Mouse (Mus musculus): ENCODE results near the gene Stkld1.

The Stkld1 gene

DNA sequence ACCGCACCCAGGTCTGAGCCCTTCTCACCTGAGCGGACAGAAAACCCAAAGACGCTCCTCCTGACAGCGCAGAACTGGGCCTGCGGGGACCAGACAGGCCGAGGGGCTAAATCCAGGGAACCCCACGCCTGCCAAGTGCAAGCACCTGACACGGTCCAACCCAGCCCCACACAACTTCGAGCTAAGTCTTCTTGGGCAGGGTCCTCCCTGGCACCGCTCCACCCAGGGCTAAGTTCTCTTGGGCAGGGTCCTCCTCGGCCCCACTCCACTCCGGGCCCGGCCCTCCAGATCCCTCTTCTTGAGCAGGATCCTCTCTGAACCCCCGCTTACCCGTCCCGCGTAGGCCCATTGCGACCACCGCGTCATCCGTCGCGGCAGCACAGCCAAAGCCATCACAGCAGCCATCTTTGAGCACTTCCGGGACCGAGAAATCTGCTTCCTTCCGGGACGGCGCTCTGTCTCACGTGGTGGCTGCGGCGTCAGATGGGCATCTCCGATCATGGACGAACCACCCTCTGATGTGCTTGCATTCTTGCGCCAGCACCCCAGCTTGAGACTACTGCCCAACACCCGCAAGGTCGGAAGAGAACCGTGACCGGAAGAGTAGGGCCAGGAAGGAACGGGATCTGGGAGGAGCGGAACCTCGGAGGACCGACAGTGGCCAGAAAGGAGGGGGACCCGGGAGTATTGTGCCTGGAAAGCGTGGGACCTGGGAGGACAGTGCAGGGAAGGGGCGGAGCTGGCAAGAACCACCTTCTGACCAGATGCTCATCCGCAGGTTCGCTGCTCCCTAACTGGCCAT is 17.7 kb upstream of the Stkld1 start, which contains the start of the genes Surf2 and Surf1:
TSS of gene Surf2 (plus strand) at position 441 of the 802 bp plus-strand sequence.
TSS of gene Surf1 (minus strand) at position 604 of the 802 bp plus-strand sequence.
- peak; percentile 83 for DNase-seq (ENCODE audit: low spot score)

DNA sequence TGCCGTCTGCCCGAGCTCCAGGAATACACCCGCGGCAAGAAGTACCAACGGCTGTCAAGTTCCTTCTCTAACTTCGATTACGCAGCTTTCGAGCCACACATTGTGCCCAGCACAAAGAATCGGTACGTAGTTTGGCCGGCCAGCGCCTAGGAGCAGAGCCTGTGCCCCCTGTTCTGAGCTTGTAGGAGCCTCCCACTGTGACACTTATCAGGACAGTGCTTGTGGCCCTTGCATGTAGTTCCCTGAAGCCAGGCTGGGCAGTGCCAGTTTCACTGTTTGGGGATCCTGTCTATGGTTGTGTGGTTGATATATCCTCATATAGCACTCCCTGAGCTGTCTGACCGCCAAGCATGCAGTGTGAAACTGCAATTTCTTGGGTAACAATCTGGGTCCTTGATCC is 17.1 kb upstream of the Stkld1 start:
- DNase-seq (ENCODE audit: low spot score), result no peak

DNA sequence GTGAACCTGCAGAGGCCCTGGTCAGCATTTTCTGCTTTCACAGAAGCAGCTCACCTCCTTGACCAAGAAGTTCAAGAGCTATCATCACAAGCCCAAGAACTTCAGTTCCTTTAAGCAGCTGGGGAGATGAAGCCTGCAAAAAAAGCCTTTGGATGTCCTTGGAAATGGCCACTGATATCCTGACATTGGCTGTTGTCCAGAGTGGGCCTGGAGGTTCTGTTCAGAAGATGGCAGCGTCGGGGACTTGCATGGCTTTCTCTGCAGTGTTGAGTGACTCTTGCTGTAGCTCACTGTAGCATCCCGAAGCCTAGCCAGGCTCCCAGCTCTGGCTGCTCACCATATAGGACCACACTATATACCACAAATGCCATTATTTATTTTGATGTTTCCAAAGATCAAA is 14.2 kb upstream of the Stkld1 start:
- no peak for DNase-seq (ENCODE audit: low spot score)

DNA sequence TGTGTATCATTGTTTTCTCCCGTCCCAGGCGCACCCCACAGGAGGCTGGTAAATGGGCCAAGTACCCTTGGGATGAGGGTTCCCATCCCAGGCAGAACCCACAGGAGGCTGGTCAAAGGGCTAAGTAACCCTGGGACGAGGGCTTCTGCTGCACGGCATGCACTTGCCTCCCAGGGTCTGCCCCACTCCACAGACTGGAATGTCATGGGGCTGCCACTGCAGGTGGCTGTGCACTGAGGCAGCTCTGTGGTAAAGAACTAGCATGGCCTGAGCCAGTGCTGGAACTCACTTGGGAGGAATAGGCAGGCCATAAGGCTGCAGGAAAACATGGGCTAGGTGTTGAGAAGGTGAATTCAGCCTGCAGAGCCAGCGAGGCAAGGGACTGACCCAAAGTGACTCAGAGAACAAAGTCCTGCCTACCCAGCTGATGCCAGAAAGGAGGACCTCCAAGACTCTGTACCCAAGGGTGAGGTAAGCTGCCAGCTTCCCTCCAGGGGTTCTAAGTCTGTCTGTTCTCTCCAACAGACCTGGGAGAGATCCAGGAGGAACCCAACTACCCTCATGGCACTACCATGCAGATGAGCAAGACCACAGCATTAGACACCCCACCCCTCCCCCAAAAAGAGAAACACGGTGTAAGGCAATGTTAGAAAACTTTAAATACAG is 13.5 kb upstream of the Stkld1 start:
- no peak for DNase-seq (ENCODE audit: low spot score)

DNA sequence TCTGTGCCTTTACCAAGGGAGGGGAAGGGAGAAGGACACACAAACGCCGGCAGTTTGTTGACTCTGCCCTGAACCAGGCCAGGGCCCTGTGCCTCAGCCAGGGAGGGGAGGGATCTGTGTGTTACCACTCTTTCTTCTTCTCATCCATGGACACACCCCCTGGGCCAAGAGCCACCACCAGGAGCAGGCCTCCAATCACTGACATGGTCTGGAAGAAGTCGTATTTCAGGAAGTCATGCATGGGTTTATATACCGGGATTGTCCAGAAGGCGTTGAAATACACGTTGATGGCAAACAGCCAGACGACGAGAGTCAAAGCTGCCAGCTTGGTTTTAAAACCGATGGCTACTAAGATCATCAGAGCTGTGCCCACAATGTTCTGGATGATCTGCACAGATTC is 12.1 kb upstream of the Stkld1 start:
- no peak for DNase-seq (ENCODE audit: low spot score)

DNA sequence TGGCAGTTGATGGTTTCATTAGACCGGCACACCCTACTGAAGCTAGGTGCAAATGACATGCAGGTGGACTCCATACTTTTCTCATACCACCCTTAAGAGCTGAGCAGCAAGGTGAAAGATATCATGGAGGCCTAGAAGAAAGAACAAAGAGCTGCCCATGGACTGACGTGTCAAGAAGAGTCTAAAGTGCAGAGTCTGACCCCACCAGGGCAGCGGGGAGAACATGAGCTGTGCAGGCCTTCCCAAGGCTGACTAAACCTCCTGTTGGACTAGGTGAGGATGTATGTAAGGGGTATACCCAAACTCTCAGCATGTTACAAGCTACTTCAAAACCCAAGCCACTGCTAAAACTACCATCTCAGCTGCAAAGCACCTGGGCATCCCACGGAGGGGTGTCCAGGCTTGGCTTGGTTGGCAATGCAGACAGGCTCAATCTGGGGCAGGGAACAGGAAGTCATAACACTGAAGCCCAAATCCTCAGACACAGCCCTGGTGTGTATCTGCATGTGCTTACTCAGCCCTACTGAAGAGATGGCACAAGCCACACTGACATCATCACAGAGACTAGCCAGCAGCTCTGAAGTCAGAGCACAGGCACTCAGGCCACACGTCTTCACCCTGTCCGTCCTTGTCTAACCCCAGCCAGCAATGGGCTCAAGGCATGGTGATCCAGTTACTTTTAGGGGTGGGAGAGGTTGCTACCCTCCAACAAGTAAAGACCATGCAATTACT is 5.9 kb upstream of the Stkld1 start:
- no peak for DNase-seq (ENCODE audit: low spot score)

DNA sequence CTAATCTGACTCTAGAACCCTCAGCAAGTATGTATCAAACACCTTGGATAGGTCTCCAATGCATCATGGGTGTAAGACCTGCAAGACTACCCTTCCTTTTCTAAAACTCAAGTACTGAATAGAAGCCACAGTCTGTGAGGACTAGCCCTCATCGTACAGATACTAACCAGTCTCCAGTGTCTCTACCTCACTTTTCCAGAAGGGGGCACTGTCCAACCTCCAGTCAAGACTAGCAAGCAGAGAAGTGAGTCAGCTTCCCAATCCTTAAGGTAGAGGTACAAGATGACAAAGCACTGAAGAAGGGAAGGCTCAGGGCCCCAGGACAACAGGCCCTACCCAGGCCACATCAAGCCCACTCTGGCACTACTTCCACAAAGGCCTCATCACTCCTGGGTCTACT is 3.5 kb upstream of the Stkld1 start:
- DNase-seq (ENCODE audit: low spot score), result peak; percentile 77

DNA sequence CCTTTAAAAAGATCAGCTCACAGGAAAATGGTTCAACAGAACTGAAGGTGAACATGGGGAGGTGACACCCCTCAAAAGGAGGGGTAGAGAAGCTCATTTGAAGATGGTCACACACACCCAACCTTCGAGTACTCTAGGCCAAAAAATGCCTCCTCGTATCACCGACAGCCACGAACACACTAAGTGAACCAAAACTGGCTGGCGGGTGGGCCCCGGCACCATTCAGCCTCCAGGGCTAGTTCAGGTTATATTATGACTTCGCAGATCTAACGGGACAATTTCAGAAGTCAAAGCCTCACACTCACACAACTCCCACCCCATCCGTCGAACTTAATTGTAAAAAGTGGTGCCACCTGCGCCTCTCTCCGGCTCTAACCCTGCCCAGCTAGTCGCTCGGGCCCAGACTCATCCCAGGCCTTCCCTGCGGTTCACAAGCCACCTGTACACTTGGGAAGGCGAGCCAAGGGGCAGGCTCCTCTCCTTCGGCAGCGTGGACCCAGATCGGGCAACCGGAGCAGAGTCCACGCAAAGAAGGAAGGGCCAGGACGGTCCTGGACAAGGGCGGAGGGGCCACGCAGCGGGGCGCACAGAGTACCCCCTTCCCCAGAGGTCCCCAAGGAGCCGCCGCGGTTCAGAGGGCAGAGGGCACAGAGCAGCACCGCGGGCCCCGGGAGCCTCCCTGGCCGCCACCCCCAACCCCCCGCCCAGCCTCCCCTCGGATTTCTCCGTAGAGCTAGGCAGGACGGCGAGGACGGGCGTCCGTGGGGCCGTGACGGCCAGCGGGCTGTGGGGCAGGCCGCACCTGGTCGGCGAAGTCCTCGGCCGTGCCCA is 1.2 kb upstream of the Stkld1 start:
- peak; percentile 9 for DNase-seq (ENCODE audit: low spot score)

DNA sequence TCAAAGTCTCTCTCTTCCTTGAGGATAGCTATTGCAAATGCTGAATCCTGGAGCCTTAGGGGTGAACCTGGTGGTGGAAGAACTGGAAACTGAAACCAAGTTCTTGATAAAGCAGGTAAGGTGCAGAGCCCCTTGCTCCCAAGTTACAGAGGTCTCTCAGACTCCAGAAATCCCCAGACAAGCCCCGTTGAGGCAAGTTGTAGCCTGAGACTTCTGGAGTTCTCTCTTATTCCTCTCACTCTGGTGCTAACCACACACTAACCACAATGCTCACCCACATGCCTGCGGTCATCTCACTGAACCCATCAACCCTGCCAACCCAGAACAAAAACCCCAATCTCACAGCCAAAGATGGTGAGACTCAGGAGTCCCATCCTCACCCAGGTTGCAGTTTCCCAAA is 1.4 kb downstream of the Stkld1 start:
- DNase-seq (ENCODE audit: low spot score), result no peak

DNA sequence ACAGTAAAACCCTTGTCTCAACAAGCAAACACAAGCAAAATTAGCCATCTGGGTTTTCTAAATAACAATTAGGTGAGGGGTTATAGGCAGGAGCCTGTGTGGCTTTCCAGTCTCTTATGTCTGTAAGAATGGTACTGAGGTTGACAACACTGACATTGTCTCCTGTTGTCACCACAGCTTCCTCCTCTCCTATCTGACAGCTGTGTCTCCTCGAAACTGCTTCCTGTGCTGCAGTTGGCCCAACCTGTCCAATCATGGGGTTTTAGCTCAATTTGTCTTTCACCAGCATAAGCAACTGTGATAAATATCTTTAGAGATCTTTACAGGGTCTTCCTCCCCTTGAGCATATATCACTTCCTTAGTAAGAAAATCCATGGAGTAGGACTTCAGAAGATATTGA is 2.6 kb downstream of the Stkld1 start:
- no peak for DNase-seq (ENCODE audit: low spot score)

DNA sequence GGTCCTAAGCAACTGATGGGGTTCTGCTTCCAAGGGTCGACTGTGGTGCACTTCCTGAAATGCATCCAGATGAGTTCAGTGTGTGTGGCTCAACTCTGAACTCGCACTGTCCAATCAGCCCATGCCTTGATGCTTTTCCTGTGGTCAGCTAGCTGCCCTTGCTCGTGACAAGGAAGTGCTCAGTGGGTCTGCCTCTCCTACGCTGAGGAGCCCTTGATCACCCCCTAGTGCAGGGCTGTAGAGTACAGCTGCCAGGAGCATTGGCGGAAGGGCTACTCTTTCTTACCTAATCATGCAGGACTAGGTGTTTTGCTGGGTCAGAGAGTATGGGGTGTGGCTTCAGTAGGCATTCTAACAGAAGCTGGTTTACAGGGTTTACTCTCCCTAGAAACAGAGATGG is 7.7 kb downstream of the Stkld1 start:
- DNase-seq (ENCODE audit: low spot score), result peak; percentile 59

DNA sequence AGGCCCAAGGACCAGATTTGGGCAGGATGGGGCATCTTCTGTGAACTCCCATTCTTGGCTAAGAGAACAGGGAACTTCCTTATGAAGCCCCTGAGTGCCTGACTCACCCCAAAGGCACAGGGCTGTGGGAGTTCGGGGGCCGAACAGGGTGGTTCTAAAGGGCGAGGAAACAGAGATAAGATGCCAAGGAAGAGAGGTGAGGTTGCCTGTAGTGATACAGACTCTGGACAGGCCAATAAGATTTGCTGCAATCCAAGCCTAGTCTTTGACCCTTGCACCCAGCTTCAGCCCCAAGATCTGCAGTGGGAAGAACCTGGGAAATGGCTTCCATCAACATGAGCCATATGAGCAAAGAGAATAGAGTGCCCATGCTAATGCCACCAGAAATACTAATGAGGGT is 9.4 kb downstream of the Stkld1 start:
- no peak for DNase-seq (ENCODE audit: low spot score)

DNA sequence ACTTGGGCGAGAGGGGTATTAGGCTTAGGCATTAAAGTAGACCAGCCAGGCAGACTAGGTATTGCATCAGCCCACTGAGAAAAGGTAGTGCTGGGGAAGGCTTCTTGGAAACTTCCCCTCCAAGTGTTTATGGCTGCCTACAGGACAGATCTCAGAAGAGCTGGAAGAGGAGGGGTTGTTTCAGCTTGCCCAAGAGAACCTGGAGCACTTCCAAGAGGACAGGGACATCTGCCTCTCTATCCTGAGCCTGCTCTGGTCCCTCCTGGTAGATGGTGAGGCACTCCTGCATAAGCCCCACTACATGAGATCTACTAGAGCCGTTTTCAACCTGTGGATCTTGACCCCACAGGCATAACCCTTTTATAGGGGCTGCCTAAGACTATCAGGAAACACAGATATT is 16.6 kb downstream of the Stkld1 start:
- DNase-seq (ENCODE audit: low spot score), result no peak

DNA sequence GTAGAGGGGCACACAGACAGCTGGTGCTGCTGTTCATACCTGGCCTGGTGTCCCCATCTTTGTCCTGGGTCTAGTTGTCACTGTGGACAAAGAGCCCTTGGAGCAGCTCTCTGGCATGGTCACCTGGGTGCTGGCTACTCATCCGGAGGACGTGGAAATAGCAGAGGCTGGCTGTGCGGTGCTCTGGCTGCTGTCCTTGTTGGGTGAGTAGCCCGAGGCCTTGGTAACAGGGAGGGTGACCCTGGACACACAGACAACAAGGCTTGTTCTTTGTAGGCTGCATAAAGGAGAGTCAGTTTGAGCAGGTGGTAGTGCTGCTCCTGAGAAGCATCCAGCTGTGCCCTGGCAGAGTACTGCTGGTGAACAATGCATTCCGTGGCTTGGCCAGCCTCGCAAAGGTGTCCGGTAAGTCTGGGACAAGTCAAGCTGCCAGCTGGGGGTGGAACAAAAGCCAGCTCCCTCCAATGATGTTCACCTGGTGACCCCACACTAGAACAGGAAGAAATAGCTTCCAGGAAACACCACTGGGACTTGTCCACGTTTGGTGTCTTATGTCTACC is 17.6 kb downstream of the Stkld1 start:
- no peak for DNase-seq (ENCODE audit: low spot score)

DNA sequence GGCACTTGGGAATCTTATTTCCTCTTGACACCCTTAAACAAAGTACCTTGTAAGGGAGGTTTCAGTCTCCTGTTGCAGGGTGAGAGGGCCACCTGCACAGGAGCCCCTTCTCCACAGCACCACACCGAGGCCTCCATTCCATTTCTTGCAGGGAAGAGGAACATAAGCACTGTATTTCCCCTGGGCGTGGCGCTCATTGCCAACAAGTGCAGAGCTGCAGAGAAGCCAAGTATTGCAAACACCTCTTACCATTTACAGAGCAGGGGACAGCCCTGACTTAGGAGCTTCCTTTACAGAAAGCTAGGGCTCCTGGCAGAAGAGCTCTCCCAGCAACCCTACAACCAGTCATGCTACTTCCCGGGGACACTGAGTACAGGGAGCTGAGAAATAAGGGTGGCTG is 18.3 kb downstream of the Stkld1 start:
- DNase-seq (ENCODE audit: low spot score), result no peak

DNA sequence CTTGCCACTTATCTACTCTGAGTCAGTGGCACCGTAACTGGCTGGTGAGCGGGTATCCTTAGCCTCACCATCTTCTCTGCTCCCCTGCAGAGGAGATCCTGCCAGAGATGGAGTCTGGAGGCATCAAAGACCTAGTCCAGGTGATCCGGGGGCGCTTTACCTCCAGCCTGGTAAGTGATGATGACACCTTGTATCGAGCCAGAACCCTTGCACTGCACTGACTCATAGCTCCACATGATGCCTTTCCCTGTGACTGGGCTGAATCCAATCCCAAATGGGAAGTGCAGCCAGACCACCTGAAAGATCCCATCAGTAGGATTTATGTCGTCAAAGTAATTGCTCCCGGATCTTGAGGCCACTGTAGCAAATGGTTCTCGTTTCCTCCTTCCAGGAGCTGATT is 19.0 kb downstream of the Stkld1 start:
- no peak for DNase-seq (ENCODE audit: low spot score)

DNA sequence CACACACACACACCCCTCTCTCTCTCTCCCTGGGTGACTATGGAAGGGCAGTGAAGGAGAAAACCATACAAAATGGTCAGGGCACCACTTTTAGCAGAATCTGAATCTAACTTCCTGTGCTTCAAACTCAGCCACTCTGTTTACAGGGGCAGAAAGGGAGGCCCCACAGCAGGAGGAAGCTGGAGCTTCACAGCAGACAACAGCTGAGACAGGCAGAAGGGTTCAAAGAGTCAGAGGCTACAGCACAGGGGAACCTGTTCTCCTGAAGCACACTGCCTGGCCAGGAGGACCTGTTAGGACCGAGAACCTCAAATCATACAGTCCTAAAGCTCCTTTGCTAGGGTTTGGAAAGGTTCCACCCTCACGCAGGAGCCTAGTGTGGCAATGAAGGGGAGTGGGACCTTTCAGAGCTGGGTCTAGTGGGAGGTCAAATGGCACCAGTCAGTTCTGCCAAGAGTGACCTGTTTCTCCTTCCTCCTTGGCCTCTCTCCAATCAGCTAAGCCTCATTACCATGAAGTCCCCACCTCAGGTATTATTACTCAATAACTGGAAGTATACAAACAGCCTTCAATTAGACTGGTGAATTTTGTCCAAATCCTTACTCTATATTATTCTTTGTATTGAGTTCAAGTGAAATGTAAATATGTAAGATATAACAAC is 21.0 kb downstream of the Stkld1 start:
- DNase-seq (ENCODE audit: low spot score), result peak; percentile 52

DNA sequence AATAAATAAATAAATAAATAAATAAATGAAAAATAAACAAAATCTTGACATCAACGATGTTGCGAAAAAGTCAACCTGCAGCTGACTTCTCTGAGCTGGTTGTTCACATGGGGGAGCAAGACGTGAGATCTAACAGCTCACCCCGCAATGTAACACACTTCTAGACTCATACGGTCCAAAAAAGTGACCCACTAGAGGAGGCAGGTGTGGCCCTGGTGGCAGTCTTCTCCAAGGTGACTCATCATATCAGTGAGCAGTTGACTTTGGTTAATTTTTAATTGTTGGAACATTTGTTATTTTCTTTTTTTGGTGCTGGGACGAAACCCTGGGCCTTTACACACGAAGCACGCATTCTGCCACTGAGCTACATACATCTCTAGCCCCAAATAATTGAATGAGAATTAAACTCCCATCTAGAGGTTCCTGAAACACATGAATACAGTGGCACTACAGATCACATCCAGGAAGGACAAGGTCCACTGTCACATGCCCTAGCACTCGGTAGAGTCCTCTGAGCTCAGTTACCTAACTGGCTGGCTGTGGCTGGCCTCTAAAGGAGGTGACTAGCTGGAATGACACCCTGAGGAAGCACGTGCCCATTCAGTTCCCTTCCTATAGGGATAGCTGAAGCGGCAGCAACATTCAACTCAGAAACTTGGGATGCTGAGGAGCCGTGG is 23.1 kb downstream of the Stkld1 start:
- DNase-seq (ENCODE audit: low spot score), result no peak

DNA sequence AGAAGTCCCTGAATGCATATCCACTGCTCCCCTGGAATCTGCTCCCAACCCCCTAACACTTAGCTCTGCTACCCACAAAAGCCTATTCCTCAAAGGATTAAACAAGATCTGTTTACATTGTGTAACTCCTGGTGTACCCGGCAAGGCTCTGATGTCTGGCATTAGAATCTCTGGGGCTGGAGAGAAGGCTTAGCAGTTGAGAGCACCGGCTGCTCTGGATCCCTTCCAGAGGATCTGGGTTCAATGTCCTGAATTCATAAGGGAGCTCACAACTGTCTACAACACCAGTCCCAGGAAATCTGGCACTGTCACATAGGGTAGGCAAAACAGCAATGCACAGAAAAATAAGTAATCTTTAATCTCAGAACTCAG is 23.6 kb downstream of the Stkld1 start:
- no peak for DNase-seq (ENCODE audit: low spot score)

DNA sequence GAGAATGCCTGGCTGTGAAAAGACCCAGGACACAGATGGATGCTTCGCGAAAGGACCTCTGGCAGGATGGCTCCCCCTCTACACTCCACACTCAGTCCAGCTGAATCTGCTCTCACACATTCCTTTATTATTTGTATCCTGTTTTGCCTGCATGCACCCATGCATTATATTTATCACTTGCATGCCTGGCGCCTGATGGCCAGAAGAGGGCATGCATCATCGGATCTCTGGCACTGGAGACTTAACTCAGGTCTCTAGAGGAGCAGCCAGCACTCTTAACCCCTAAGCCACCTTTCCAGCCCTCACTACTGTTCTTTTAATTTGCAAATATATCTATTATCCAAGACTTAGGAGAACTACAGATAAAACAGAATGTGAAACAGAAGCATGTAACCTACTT is 26.9 kb downstream of the Stkld1 start:
- no peak for DNase-seq (ENCODE audit: low spot score)
